Mouse (Mus musculus): ENCODE measurements around the gene Gabpa.

DNA sequence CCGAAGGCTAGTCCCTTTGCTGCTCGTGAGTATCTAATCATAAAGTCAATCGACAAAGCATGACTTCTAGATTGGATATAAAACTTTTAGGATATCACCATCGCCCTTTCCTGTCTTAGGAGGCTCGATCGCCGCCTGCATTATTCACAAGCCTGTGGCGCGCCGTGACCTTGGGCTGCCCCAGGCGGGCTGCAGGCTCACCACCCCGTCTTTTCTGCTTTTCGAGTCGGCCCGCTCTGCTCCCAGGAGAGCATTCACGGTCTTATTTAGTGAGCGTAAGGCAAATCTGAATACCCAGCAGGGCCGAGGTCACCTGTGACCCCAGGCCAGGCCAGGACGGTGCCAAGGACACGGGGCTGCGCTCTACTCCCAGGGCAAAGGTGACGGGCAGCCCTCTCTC, 381 bp upstream of the Gabpa start:
- no peak for TF ChIP-seq CTCF (IDR thresholded peaks at IDR 0.05; ENCODE audit: control insufficient read depth, insufficient read depth, insufficient read length)
- TF ChIP-seq CEBPB (IDR thresholded peaks at IDR 0.05; ENCODE audit: low read depth), result no peak
- no peak for TF ChIP-seq MAX (IDR thresholded peaks at IDR 0.05)
